Mouse (Mus musculus) neutrophil, adult 65 days (primary cell): ENCODE measurements around the gene Ggcx. TPM values are rescaled to one million over a fixed set of nuclear protein-coding genes. Genes with fewer than 3 reads are reported as not detected.

Source experiments
- total RNA-seq: library from RNA; stranded (reverse); gene quantifications from 2 replicates; pipeline ENCODE4 v1.2.4, GENCODE M21; 2023

Ggcx gene
- total RNA-seq = 5.1 and 7.4 TPM in 2 replicates

GRCm38 (mm10) chr6:72414076-72414756, at the start of gene Ggcx:
Gene Ggcx (plus strand): TSS chr6:72414308.

DNA sequence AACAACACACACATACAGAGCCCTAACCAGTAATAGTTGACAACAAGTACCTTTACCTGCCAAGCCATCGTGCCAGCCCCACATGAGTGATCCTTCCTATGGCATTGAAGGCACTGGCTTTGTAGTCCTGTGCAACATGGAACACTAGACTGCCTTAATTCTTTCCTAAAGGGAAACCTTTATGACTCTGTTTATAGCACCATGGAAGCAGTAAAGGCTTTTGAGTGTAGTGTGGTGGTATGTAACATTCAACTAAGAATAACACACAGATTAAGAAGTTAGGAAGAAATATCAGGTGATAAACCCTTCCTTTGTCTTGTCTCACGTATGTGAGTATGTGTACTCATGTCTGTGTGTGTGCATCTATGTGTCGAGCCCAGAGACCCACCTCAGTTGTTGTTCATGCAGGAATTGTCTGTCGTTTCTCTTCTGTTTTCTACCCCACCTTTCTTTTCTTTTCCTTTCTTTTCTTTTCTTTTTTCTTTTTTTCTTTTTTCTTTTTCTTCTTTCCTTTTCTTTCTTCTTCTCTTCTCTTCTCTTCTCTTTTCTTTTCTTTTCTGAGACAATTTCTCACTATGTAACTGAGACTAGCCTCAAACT, 47.2 kb upstream of the Ggcx start, which contains the start of gene Rnf181:
Rnf181 (minus strand) TSS at position 113 of the 600 bp plus-strand sequence.

DNA sequence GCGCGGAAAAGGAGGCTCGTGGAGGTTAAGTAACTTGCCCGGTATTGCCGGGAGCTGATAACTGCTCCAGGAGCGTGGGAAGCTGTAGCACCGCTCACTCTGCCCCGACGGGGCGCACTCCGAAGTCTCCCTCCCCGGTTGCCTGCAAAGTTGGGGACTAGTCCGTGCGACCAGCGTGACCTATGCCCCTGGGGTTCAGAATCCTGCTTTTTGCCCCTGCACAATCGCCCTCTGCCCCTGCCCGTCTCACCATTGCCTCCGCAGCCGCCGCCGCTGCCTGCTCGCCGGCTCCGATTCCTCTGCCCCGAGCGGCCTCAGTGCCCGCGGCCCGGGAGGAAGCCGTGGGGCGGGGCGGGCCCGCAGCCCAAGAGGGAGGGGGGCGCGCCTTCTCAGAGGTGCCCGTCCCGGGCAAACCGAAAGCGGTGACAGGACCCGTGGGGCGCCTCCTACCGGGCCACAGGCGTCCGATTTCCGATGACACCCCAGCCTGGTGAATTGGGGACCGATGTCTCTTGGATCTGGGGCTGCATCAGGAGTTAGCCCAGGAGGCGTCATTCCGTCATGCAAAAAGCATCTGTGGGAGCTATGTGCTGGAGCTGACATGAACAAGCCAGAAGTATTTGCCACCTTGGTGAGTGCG, 33.9 kb upstream of the Ggcx start, which contains the start of gene Vamp5:
Vamp5 (minus strand) TSS at position 338 of the 640 bp plus-strand sequence.

GRCm38 (mm10) chr6:72389941-72390771, 24.0 kb upstream of the Ggcx start, which contains the start of gene Vamp8:
Gene Vamp8 (minus strand): TSS chr6:72390703.

GRCm38 (mm10) chr6:72439355-72440185, 25.5 kb downstream of the Ggcx start, which contains the start of gene Mat2a:
Gene Mat2a (minus strand): TSS chr6:72439558.

Other genes with a start within 250 kb of the Ggcx start
- gene Atoh8, start 178.7 kb upstream of the Ggcx start, total RNA-seq = 0.32 and 0.39 TPM in 2 replicates
- gene Sftpb, start 109.7 kb upstream of the Ggcx start, total RNA-seq = 1.5 and 2.0 TPM in 2 replicates
- 43.7 and 45.6 TPM in 2 replicates for gene Usp39, start 69.1 kb upstream of the Ggcx start, total RNA-seq
- gene 0610030E20Rik, start 67.0 kb upstream of the Ggcx start, total RNA-seq = 47.6 and 59.0 TPM in 2 replicates
- gene Tmem150a, start 58.9 kb upstream of the Ggcx start, total RNA-seq = 1.2 and 1.5 TPM in 2 replicates
- gene Rnf181, start 47.4 kb upstream of the Ggcx start, total RNA-seq = 57.2 and 63.1 TPM in 2 replicates
- gene Vamp5, start 33.8 kb upstream of the Ggcx start, total RNA-seq = 37.2 and 50.9 TPM in 2 replicates
- gene Vamp8, start 23.6 kb upstream of the Ggcx start, total RNA-seq = 222 and 223 TPM in 2 replicates
- gene Mat2a, start 25.2 kb downstream of the Ggcx start, total RNA-seq = 78.9 and 102 TPM in 2 replicates
- gene Sh2d6, start 107.4 kb downstream of the Ggcx start, total RNA-seq = not detected in 2 replicates
- 272 and 314 TPM in 2 replicates for gene Capg, start 130.1 kb downstream of the Ggcx start, total RNA-seq
- gene Elmod3, start 184.1 kb downstream of the Ggcx start, total RNA-seq = 4.2 and 4.7 TPM in 2 replicates
- gene Retsat, start 184.2 kb downstream of the Ggcx start, total RNA-seq = 9.2 and 15.9 TPM in 2 replicates
- 139 and 180 TPM in 2 replicates for gene Tgoln1, start 202.7 kb downstream of the Ggcx start, total RNA-seq